8 mouse cellular contexts compared by ENCODE assay signal in genomic region chr8:88312966-88313365, GRCm38 (mm10). TPM values are rescaled to one million over a fixed set of nuclear protein-coding genes. Genes with fewer than 3 reads are reported as not detected.
DNase-seq lines count a peak whose midpoint lies in the region.

No protein-coding gene starts in this region.

- H3K4me1 ChIP-seq in heart, embryonic 10.5 days: peaks cover 21% of the 10 kb centered on the region
- peaks cover 13% of the 10 kb centered on the region for H3K4me1 ChIP-seq in forebrain, embryonic 10.5 days

- peaks cover 89% of the 10 kb centered on the region for H3K27me3 ChIP-seq in heart, embryonic 10.5 days (ENCODE audit: insufficient read depth, poor library complexity, severe bottlenecking)
- no peaks in the 10 kb centered on the region for H3K27me3 ChIP-seq in forebrain, embryonic 10.5 days (ENCODE audit: poor library complexity, severe bottlenecking)

- H3K27ac ChIP-seq in heart, embryonic 10.5 days: no peak overlapping the region
- no peak overlapping the region for H3K27ac ChIP-seq in forebrain, embryonic 10.5 days

- H3K9me3 ChIP-seq in heart, embryonic 10.5 days: no peaks in the 10 kb centered on the region
- no peaks in the 10 kb centered on the region for H3K9me3 ChIP-seq in forebrain, embryonic 10.5 days

- 74% methylated on average over 8 of the region's 8 CpGs for WGBS in heart, embryonic 10.5 days
- 84% methylated on average over 8 of the region's 8 CpGs for WGBS in forebrain, embryonic 10.5 days

- no peaks in the 10 kb centered on the region for H3K36me3 ChIP-seq in heart, embryonic 10.5 days
- H3K36me3 ChIP-seq in forebrain, embryonic 10.5 days (replicated peaks): no peaks in the 10 kb centered on the region

- no peak overlapping the region for H3K4me3 ChIP-seq in heart, embryonic 10.5 days
- no peak overlapping the region for H3K4me3 ChIP-seq in forebrain, embryonic 10.5 days

- peak; percentile 97 for DNase-seq in heart, adult 11 months
- DNase-seq in heart, embryonic 10.5 days (ENCODE audit: low spot score): no peak
- DNase-seq in urinary bladder, postnatal 25 days (ENCODE audit: low spot score): peak; percentile 43
- DNase-seq in urinary bladder, adult 2 months (ENCODE audit: low spot score): no peak
- DNase-seq in heart, adult 9 months (ENCODE audit: low spot score in 2 of 2): peak; percentile 65 to 77
- DNase-seq in testis, postnatal 14 days (ENCODE audit: low spot score): peak; percentile 76
- DNase-seq in forebrain, embryonic 10.5 days (ENCODE audit: extremely low spot score, low spot score): no peak
- DNase-seq in thymus, adult 18-20 months: no peak

RNA-seq across cellular contexts. Expression of gene Adcy7, which starts 40.8 kb away (rescaled TPM):
- polyA plus RNA-seq in heart, embryonic 10.5 days (2016; fragmentation: Nextera tagmentation; extraction: Ambion mirVana): 3.4 and 4.0 TPM in 2 replicates
- 15.0 and 15.2 TPM in 2 replicates for polyA plus RNA-seq in urinary bladder, adult 2 months (2012; rRNA removed)
- polyA plus RNA-seq in forebrain, embryonic 10.5 days (2016; fragmentation: Nextera tagmentation; extraction: Ambion mirVana): 3.1 and 4.0 TPM in 2 replicates

RNA-seq across cellular contexts. Expression of gene Brd7, which starts 49.0 kb away (rescaled TPM):
- polyA plus RNA-seq in heart, embryonic 10.5 days (2016; fragmentation: Nextera tagmentation; extraction: Ambion mirVana): 56.8 and 65.1 TPM in 2 replicates
- 45.6 and 46.4 TPM in 2 replicates for polyA plus RNA-seq in urinary bladder, adult 2 months (2012; rRNA removed)
- polyA plus RNA-seq in forebrain, embryonic 10.5 days (2016; fragmentation: Nextera tagmentation; extraction: Ambion mirVana): 78.7 and 87.8 TPM in 2 replicates

Comparison
In these comparisons a context has a peak if more than half of its experiments do, and no peak if none do; other contexts are left out.
1. DNase-seq: peak in heart, adult 11 months (single experiment), urinary bladder, postnatal 25 days (single experiment), heart, adult 9 months (2 of 2) and testis, postnatal 14 days (single experiment); none in heart, embryonic 10.5 days (single experiment), urinary bladder, adult 2 months (single experiment), forebrain, embryonic 10.5 days (single experiment) and thymus, adult 18-20 months (0 of 2).